In the genomic region with DNA sequence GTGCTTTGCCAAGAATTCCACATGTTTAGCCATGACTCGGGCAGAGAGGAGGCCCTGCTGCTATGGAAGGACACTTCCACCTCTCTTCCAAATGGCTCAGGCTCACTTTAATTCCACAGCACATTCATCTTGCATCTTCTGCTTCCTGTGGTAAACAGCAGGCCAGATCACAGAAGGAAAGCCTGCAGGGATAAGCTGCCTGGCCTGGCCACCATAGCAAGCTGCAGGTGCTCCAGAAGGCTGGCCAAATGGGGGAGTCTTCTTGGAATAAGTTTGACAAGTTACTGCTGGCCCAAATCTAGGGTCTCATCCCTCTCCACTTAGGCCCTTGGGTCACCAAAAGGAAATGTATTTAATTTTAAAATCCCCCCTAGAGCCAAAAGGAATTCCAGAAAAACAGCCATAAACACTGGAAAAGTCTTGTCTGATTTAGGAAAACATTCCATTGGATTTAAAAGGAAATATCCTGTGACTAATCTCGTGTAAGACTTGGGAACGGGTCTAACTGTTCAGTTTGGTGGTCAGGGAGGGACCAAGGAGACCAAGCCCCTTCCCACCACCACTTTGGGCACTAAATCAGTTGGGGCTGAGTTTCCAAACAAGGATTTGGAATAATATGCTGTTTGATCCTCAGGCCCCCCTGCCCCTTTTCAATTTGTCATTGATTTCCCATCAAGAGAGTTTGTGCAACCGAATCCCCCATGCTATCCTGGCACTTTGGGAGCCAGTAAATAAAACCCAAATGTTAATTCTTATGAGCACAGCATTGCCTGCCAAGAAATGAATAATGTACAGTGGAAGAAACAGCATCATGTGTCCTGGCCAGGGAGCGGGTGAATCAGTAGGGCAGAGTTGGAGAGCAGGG, we compare ENCODE assay signal across 22 mouse cellular contexts.
DNase-seq lines count a peak whose midpoint lies in the region; ATAC-seq and TF ChIP-seq lines count a peak whose summit lies in the region.
"Had no signal": no experiment of that assay in that cellular context is flagged by ENCODE, and none has a peak within 500 bp of the region (broad histone marks: within the 10 kb centered on the region; RNA-seq: fewer than 3 reads in every experiment).

No protein-coding gene starts in this region.

- TF ChIP-seq POLR2A in thymus, adult 2 months (IDR thresholded peaks at IDR 0.05; ENCODE audit: control insufficient read depth, extremely low read depth, insufficient read depth, low read length, poor library complexity): no peak

- H3K4me1 ChIP-seq in heart, embryonic 10.5 days: peaks cover 10% of the 10 kb centered on the region
- H3K4me1 ChIP-seq in embryonic facial prominence, embryonic 13.5 days: peaks cover 28% of the 10 kb centered on the region
- H3K4me1 ChIP-seq in thymus, adult 2 months (replicated peaks; ENCODE audit: control insufficient read depth, insufficient read depth, low read length): no peaks in the 10 kb centered on the region
- H3K4me1 ChIP-seq: hindbrain, embryonic 15.5 days; intestine, embryonic 15.5 days had no signal

- H3K4me3 ChIP-seq in heart, embryonic 10.5 days: no peak overlapping the region
- H3K4me3 ChIP-seq in embryonic facial prominence, embryonic 13.5 days: no peak overlapping the region
- no peak overlapping the region for H3K4me3 ChIP-seq in left cerebral cortex, adult 2 months
- no peak overlapping the region for H3K4me3 ChIP-seq in thymus, adult 2 months (ENCODE audit: control insufficient read depth, insufficient read depth, low read length)
- H3K4me3 ChIP-seq: hindbrain, embryonic 15.5 days; intestine, embryonic 15.5 days; limb, embryonic 15.5 days; liver, embryonic 15.5 days; midbrain, embryonic 12.5 days had no signal

- no peaks in the 10 kb centered on the region for H3K36me3 ChIP-seq in heart, embryonic 10.5 days
- no peaks in the 10 kb centered on the region for H3K36me3 ChIP-seq in embryonic facial prominence, embryonic 13.5 days
- no peaks in the 10 kb centered on the region for H3K36me3 ChIP-seq in thymus, adult 2 months (ENCODE audit: control insufficient read depth, insufficient read depth, low read length)
- H3K36me3 ChIP-seq: hindbrain, embryonic 15.5 days; intestine, embryonic 15.5 days; limb, embryonic 15.5 days; liver, embryonic 15.5 days; midbrain, embryonic 12.5 days had no signal

- H3K27ac ChIP-seq in heart, embryonic 10.5 days: no peak overlapping the region
- peak overlapping the region; percentile 80 for H3K27ac ChIP-seq in embryonic facial prominence, embryonic 13.5 days
- H3K27ac ChIP-seq in left cerebral cortex, adult 2 months: no peak overlapping the region
- H3K27ac ChIP-seq in thymus, adult 2 months (ENCODE audit: control insufficient read depth, insufficient read depth, low read length): no peak overlapping the region
- H3K27ac ChIP-seq: hindbrain, embryonic 15.5 days; intestine, embryonic 15.5 days; limb, embryonic 15.5 days; liver, embryonic 15.5 days; midbrain, embryonic 12.5 days had no signal

- TF ChIP-seq CTCF in left cerebral cortex, adult 2 months (IDR thresholded peaks at IDR 0.05): no peak
- TF ChIP-seq CTCF in thymus, adult 2 months (IDR thresholded peaks at IDR 0.05; ENCODE audit: borderline replicate concordance, control insufficient read depth, extremely low read depth, insufficient read depth, low read length, poor library complexity): no peak

- no peaks in the 10 kb centered on the region for H3K27me3 ChIP-seq in heart, embryonic 10.5 days (ENCODE audit: insufficient read depth, poor library complexity, severe bottlenecking)
- peaks cover 33% of the 10 kb centered on the region for H3K27me3 ChIP-seq in embryonic facial prominence, embryonic 13.5 days
- H3K27me3 ChIP-seq in thymus, adult 2 months (ENCODE audit: control insufficient read depth, insufficient read depth, low read length): no peaks in the 10 kb centered on the region
- H3K27me3 ChIP-seq: hindbrain, embryonic 15.5 days; intestine, embryonic 15.5 days; midbrain, embryonic 12.5 days had no signal

- 70% methylated on average over 5 of the region's 5 CpGs for WGBS in heart, embryonic 10.5 days
- WGBS in embryonic facial prominence, embryonic 13.5 days: 30% methylated on average over 5 of the region's 5 CpGs
- 84% methylated on average over 5 of the region's 5 CpGs for WGBS in thymus, adult 2 months

- DNase-seq in heart, postnatal 10 days: peak; percentile 7 to 8
- DNase-seq in heart, embryonic 10.5 days (ENCODE audit: low spot score): no peak
- DNase-seq in 3T3-L1 (ENCODE audit: low read depth, low spot score): peak; percentile 88
- peak; percentile 58 for DNase-seq in gastrocnemius, postnatal 25 days
- no peak for DNase-seq in left cerebral cortex, adult 2 months (ENCODE audit: extremely low spot score in 1 of 2, low spot score in 2 of 2)
- DNase-seq in thymus, adult 2 months: no peak
- DNase-seq: adrenal gland, adult 2 months; B cell, adult 2 months; cerebellum, adult 9-10 months; heart, adult 18-20 months; heart, postnatal 4 days; kidney, postnatal 36 days; layer of hippocampus, adult 9-11 months; right cerebral cortex, adult 18-20 months; thymus, postnatal 4 days had no signal

- intact Hi-C loops in heart, postnatal 10 days (cut with DNase I): no loop called here
- intact Hi-C loops in left cerebral cortex, adult 2 months (cut with DNase I): no loop called here

- no peak overlapping the region for H3K4me2 ChIP-seq in embryonic facial prominence, embryonic 13.5 days
- H3K4me2 ChIP-seq: hindbrain, embryonic 15.5 days; intestine, embryonic 15.5 days; limb, embryonic 15.5 days; liver, embryonic 15.5 days; midbrain, embryonic 12.5 days had no signal

- ATAC-seq in embryonic facial prominence, embryonic 13.5 days (ENCODE audit: insufficient number of reproducible peaks, insufficient read depth, low FRiP score, low TSS enrichment, low read depth): no peak
- ATAC-seq: forebrain, embryonic 14.5 days; intestine, embryonic 15.5 days had no signal

- no peak overlapping the region for H3K9ac ChIP-seq in embryonic facial prominence, embryonic 13.5 days
- H3K9ac ChIP-seq: hindbrain, embryonic 15.5 days; intestine, embryonic 15.5 days; limb, embryonic 15.5 days; liver, embryonic 15.5 days; midbrain, embryonic 12.5 days had no signal

- H3K9me3 ChIP-seq in heart, embryonic 10.5 days: 0 out of 2 replicates have a peak, but pooled peaks cover 7% of the 10 kb centered on the region
- peaks cover 5% of the 10 kb centered on the region for H3K9me3 ChIP-seq in embryonic facial prominence, embryonic 13.5 days
- H3K9me3 ChIP-seq: hindbrain, embryonic 15.5 days; intestine, embryonic 15.5 days; limb, embryonic 15.5 days; liver, embryonic 15.5 days had no signal

Comparison
In these comparisons a context has a peak if more than half of its experiments do, and no peak if none do; other contexts are left out.
1. DNase-seq: peak in heart, postnatal 10 days (2 of 2), 3T3-L1 (single experiment) and gastrocnemius, postnatal 25 days (single experiment); none in heart, embryonic 10.5 days (single experiment), left cerebral cortex, adult 2 months (0 of 2) and thymus, adult 2 months (single experiment).